Mouse (Mus musculus): Measurements from ENCODE around the gene Ccdc181. TPM values are rescaled to one million over a fixed set of nuclear protein-coding genes. Genes with fewer than 3 reads are reported as not detected.

Ccdc181 gene
- polyA plus RNA-seq, 1 experiment from 2014 or later: 15.9 TPM

DNA sequence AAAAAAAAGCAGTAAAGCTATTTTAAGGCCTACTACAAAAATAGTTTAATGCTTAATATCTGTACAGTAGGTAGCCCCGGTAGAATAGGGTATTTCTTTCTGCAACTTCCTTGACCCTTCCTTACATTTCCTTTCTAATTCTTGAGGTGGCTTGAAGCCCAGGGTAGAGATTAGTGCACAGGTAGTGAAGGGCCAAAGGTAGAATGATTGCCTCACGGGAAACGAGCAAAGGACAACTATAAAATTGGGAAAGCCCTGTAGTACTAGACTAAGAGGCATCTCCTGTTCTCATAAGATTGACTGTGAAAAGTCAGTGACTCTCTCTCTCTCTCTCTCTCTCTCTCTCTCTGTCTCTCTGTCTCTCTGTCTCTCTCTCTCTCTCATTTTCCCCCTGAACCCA, 60.0 kb downstream of the Ccdc181 start:
- Histone ChIP-seq H3K27ac (no peak overlapping the region), H3K4me3 (ENCODE audit: inconsistent target) (no peak overlapping the region), H3K79me2 (ENCODE audit: inconsistent target) (no peaks in the 10 kb centered on the region), H3K36me3 (ENCODE audit: inconsistent target) (no peaks in the 10 kb centered on the region)
- WGBS (ENCODE audit: missing documents): 93% methylated on average over 3 of the region's 3 CpGs

DNA sequence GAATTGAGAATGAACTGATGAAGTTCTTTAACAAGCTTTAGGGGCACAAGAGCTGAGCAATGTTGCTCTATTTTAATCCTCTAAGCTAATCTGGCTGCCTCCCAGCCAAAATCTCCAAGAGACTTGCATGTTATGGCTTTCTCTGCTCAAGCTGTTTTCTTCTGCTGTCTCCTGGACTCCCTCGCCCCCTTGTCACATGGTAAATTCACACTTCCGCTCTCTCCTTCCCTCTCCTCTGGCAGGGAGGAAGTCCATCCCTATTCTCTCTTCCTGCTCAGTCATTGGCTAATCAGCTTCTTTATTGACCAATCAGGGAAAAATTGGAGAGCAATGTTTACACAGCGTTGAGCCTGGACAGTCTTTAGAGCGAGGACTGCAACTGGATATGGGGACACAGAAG, 60.5 kb downstream of the Ccdc181 start:
- H3K4me3 ChIP-seq (ENCODE audit: inconsistent target): no peak overlapping the region
- H3K79me2 ChIP-seq (ENCODE audit: inconsistent target): no peaks in the 10 kb centered on the region
- no peaks in the 10 kb centered on the region for H3K36me3 ChIP-seq (ENCODE audit: inconsistent target)
- 95% methylated on average over 4 of the region's 4 CpGs for WGBS (ENCODE audit: missing documents)
- H3K27ac ChIP-seq: no peak overlapping the region

Other genes with a start within 250 kb of the Ccdc181 start
- gene Sele, start 227.4 kb upstream of the Ccdc181 start, polyA plus RNA-seq (2018): 0.09 TPM in 1 of 3 replicates, not detected in the others
- 0.93 to 3.3 TPM (median 2.5 TPM) in 3 replicates for gene Sell, start 213.6 kb upstream of the Ccdc181 start, polyA plus RNA-seq (2018)
- 0.11 to 0.69 TPM (median 0.25 TPM) in 3 replicates for gene Selp, start 160.3 kb upstream of the Ccdc181 start, polyA plus RNA-seq (2018)
- 0.12 to 0.55 TPM (median 0.23 TPM) in 3 replicates for gene F5, start 123.7 kb upstream of the Ccdc181 start, polyA plus RNA-seq (2018)
- gene Slc19a2, start 26.5 kb upstream of the Ccdc181 start, polyA plus RNA-seq (2018): 2.0 to 7.7 TPM (median 5.0 TPM) in 3 replicates
- gene Nme7, start 28.5 kb downstream of the Ccdc181 start, polyA plus RNA-seq (2018): 10.9 to 12.9 TPM (median 11.3 TPM) in 3 replicates
- gene Blzf1, start 31.9 kb downstream of the Ccdc181 start, polyA plus RNA-seq (2018): 10.0 to 21.5 TPM (median 13.1 TPM) in 3 replicates
- 0.13 to 1.1 TPM (median 0.19 TPM) in 3 replicates for gene Atp1b1, start 182.8 kb downstream of the Ccdc181 start, polyA plus RNA-seq (2018)

Measured in macrophage (primary cell).